Mouse (Mus musculus) lung, adult 2 months (tissue): Measurements from ENCODE around the gene Ina.

Source experiments
- CTCF ChIP-seq: fragments of 200-500 bp; IDR thresholded peaks from 2 replicates; pipeline ENCODE4 v1.5.1; 2011; ENCODE audit warnings: mild to moderate bottlenecking, low read length, control low read depth; ENCODE audit not compliant: insufficient read depth
- POLR2A ChIP-seq: fragments of 200-500 bp; IDR thresholded peaks from 2 replicates; pipeline ENCODE4 v1.6.1; 2011; ENCODE audit warnings: low read depth, mild to moderate bottlenecking, control low read depth, low read length, borderline replicate concordance; ENCODE audit errors: extremely low read depth

GRCm38 (mm10) chr19:47040720-47041473 lies 26.4 kb downstream of the Ina start:
- TF ChIP-seq POLR2A (no peak), CTCF (no peak)
